Mouse (Mus musculus) MEL (cell line): ENCODE results near the gene Cstf1. TPM values are rescaled to one million over a fixed set of nuclear protein-coding genes. Genes with fewer than 3 reads are reported as not detected.

Source experiments
- DNase-seq: peaks from one replicate; pipeline ENCODE4 v3.0.0; 2011; ENCODE audit warnings: low read depth, low spot score
- H3K27ac ChIP-seq: 2 replicates; pipeline ENCODE4 v1.5.1; 2012; ENCODE audit warnings: low read depth, mild to moderate bottlenecking, control low read depth, low read length, moderate library complexity; ENCODE audit not compliant: control insufficient read depth
- H3K27me3 ChIP-seq, 2 experiments: fragments of 150-350 bp in 1 of 2; sonication (generic) in 1 of 2; 2 replicates each; pipeline ENCODE4 v1.6.1; 2012; ENCODE audit warnings: low read length in 2 of 2, mild to moderate bottlenecking in 2 of 2, improper control_type of control experiment in 1 of 2, moderate library complexity in 1 of 2; ENCODE audit not compliant: insufficient read depth in 2 of 2, control insufficient read depth in 1 of 2
- H3K36me3 ChIP-seq, 2 experiments: 2 replicates each; pipeline ENCODE4 v1.6.1; 2012 to 2014; ENCODE audit warnings: low read length in 2 of 2, improper control_type of control experiment in 1 of 2, inconsistent platforms in 1 of 2, mild to moderate bottlenecking in 1 of 2; ENCODE audit not compliant: insufficient read depth in 2 of 2, control insufficient read depth in 1 of 2
- H3K4me1 ChIP-seq, 2 experiments: fragments of 150-350 bp in 1 of 2; sonication (generic) in 1 of 2; 2 replicates each; pipeline ENCODE4 v1.6.1; 2012; ENCODE audit warnings: low read length in 2 of 2, improper control_type of control experiment in 1 of 2, mild to moderate bottlenecking in 1 of 2; ENCODE audit not compliant: insufficient read depth in 2 of 2, control insufficient read depth in 1 of 2
- H3K4me3 ChIP-seq, 2 experiments: fragments of 150-350 bp in 1 of 2; sonication (generic) in 1 of 2; 2 replicates each; pipeline ENCODE4 v1.5.1; 2012; ENCODE audit warnings: low read depth in 2 of 2, low read length in 2 of 2, mild to moderate bottlenecking in 2 of 2, moderate library complexity in 2 of 2, control low read depth in 1 of 2, improper control_type of control experiment in 1 of 2; ENCODE audit not compliant: control insufficient read depth in 1 of 2, insufficient read depth in 1 of 2
- H3K79me2 ChIP-seq: 2 replicates; pipeline ENCODE4 v1.6.1; 2012; ENCODE audit warnings: mild to moderate bottlenecking, low read length, moderate library complexity; ENCODE audit not compliant: control insufficient read depth, poor library complexity, insufficient read depth
- H3K9ac ChIP-seq: 2 replicates; pipeline ENCODE4 v1.6.1; 2012; ENCODE audit warnings: low read depth, mild to moderate bottlenecking, control low read depth, low read length, moderate library complexity; ENCODE audit not compliant: control insufficient read depth, poor library complexity, severe bottlenecking
- H3K9me3 ChIP-seq: fragments of 150-350 bp; sonication (generic); replicated peaks from 2 replicates; pipeline ENCODE4 v1.6.1; 2012; ENCODE audit warnings: mild to moderate bottlenecking, low read length, improper control_type of control experiment, moderate library complexity; ENCODE audit not compliant: insufficient read depth
- CHD1 ChIP-seq: IDR thresholded peaks from 2 replicates; pipeline ENCODE4 v1.6.1; 2012; ENCODE audit warnings: low read depth, mild to moderate bottlenecking, inconsistent platforms, low read length, improper control_type of control experiment
- CTCF ChIP-seq, 3 experiments: IDR thresholded peaks in 2 of 3; conservative IDR thresholded peaks in 1 of 3; 2 replicates each; pipeline ENCODE4 v1.5.1; 2011 to 2012; ENCODE audit warnings: low read length in 3 of 3, low read depth in 2 of 3, mild to moderate bottlenecking in 2 of 3, improper control_type of control experiment in 1 of 3, inconsistent platforms in 1 of 3, mixed read lengths in 1 of 3, moderate library complexity in 1 of 3; ENCODE audit not compliant: control insufficient read depth in 1 of 3, insufficient read depth in 1 of 3, poor library complexity in 1 of 3, severe bottlenecking in 1 of 3
- ELF1 ChIP-seq: IDR thresholded peaks from 2 replicates; pipeline ENCODE4 v1.6.1; 2014; ENCODE audit warnings: low read depth, mild to moderate bottlenecking, inconsistent platforms, low read length, improper control_type of control experiment, moderate library complexity
- EP300 ChIP-seq, 2 experiments: IDR thresholded peaks; 2 replicates each; pipeline ENCODE4 v1.6.1; 2011; ENCODE audit warnings: improper control_type of control experiment in 2 of 2, low read length in 2 of 2, low read depth in 1 of 2, mild to moderate bottlenecking in 1 of 2
- ETS1 ChIP-seq: IDR thresholded peaks from 2 replicates; pipeline ENCODE4 v1.6.1; 2012; ENCODE audit warnings: low read depth, mild to moderate bottlenecking, inconsistent platforms, low read length, improper control_type of control experiment, moderate library complexity
- GABPA ChIP-seq: IDR thresholded peaks from 2 replicates; pipeline ENCODE4 v1.6.1; 2012; ENCODE audit warnings: low read depth, mild to moderate bottlenecking, inconsistent platforms, low read length, improper control_type of control experiment, moderate library complexity
- GATA1 ChIP-seq: IDR thresholded peaks from 2 replicates; pipeline ENCODE4 v1.6.1; 2011; ENCODE audit warnings: low read depth, low read length, improper control_type of control experiment
- MAZ ChIP-seq: IDR thresholded peaks from 2 replicates; pipeline ENCODE4 v1.6.1; 2012; ENCODE audit warnings: low read depth, mild to moderate bottlenecking, inconsistent platforms, low read length, improper control_type of control experiment
- MYB ChIP-seq: IDR thresholded peaks from 2 replicates; pipeline ENCODE4 v1.6.1; 2011; ENCODE audit warnings: mild to moderate bottlenecking, low read depth, low read length, improper control_type of control experiment
- MYC ChIP-seq: IDR thresholded peaks from 2 replicates; pipeline ENCODE4 v1.6.1; 2011; ENCODE audit warnings: low read depth, mild to moderate bottlenecking, low read length, improper control_type of control experiment, moderate library complexity
- NELFE ChIP-seq: IDR thresholded peaks from 2 replicates; pipeline ENCODE4 v1.6.1; 2011; ENCODE audit warnings: low read depth, low read length, improper control_type of control experiment
- POLR2A ChIP-seq, 2 experiments: IDR thresholded peaks; 2 replicates each; pipeline ENCODE4 v1.6.1; 2011 to 2012; ENCODE audit warnings: low read length in 2 of 2, mild to moderate bottlenecking in 2 of 2, control low read depth in 1 of 2, improper control_type of control experiment in 1 of 2, low read depth in 1 of 2, moderate library complexity in 1 of 2; ENCODE audit not compliant: control insufficient read depth in 1 of 2, insufficient read depth in 1 of 2, poor library complexity in 1 of 2
- POLR2AphosphoS5 ChIP-seq: IDR thresholded peaks from 2 replicates; pipeline ENCODE4 v1.6.1; 2012; ENCODE audit warnings: low read depth, borderline replicate concordance, mild to moderate bottlenecking, inconsistent platforms, low read length, moderate library complexity, mixed read lengths
- RCOR1 ChIP-seq: IDR thresholded peaks from 2 replicates; pipeline ENCODE4 v1.6.1; 2012; ENCODE audit warnings: low read depth, mild to moderate bottlenecking, inconsistent platforms, low read length, improper control_type of control experiment
- TAL1 ChIP-seq: IDR thresholded peaks from 2 replicates; pipeline ENCODE4 v1.6.1; 2012; ENCODE audit warnings: mild to moderate bottlenecking, inconsistent platforms, low read length, moderate library complexity, mixed read lengths
- TCF12 ChIP-seq: IDR thresholded peaks from 2 replicates; pipeline ENCODE4 v1.6.1; 2014; ENCODE audit warnings: low read depth, mild to moderate bottlenecking, inconsistent platforms, low read length, improper control_type of control experiment, moderate library complexity
- USF2 ChIP-seq, 2 experiments: IDR thresholded peaks; 2 replicates each; pipeline ENCODE4 v1.6.1; 2011 to 2012; ENCODE audit warnings: improper control_type of control experiment in 2 of 2, low read length in 2 of 2, borderline replicate concordance in 1 of 2, inconsistent platforms in 1 of 2, low read depth in 1 of 2, mild to moderate bottlenecking in 1 of 2; ENCODE audit not compliant: insufficient read depth in 1 of 2
- ZKSCAN1 ChIP-seq: IDR thresholded peaks from 2 replicates; pipeline ENCODE4 v1.6.1; 2012; ENCODE audit warnings: low read depth, mild to moderate bottlenecking, inconsistent platforms, low read length, improper control_type of control experiment, moderate library complexity
- ZNF384 ChIP-seq: IDR thresholded peaks from 2 replicates; pipeline ENCODE4 v1.6.1; 2012; ENCODE audit warnings: low read depth, mild to moderate bottlenecking, inconsistent platforms, low read length, improper control_type of control experiment
- polyA plus RNA-seq, 2 experiments: library from polyadenylated mRNA; stranded (reverse) in 1 of 2; unstranded in 1 of 2; fragments of >175 nt in 1 of 2; fragments of >200 nt in 1 of 2; gene quantifications; 2 replicates each; pipeline versions ENCODE4 v1.2.1 to v1.2.4; 2012; ENCODE audit warnings: low replicate concordance in 2 of 2, low read depth in 1 of 2; ENCODE audit not compliant: insufficient read length in 2 of 2, insufficient read depth in 1 of 2, missing spikeins in 1 of 2
- total RNA-seq: library from RNA; depleted of rRNA; stranded (reverse); fragments of 300-350 nt; gene quantifications from 2 replicates; pipeline ENCODE4 v1.2.3, GENCODE M21; 2012

The Cstf1 gene
- total and polyA plus RNA-seq, 3 experiments, result 66.9 to 105 (median 77.4) TPM

DNA sequence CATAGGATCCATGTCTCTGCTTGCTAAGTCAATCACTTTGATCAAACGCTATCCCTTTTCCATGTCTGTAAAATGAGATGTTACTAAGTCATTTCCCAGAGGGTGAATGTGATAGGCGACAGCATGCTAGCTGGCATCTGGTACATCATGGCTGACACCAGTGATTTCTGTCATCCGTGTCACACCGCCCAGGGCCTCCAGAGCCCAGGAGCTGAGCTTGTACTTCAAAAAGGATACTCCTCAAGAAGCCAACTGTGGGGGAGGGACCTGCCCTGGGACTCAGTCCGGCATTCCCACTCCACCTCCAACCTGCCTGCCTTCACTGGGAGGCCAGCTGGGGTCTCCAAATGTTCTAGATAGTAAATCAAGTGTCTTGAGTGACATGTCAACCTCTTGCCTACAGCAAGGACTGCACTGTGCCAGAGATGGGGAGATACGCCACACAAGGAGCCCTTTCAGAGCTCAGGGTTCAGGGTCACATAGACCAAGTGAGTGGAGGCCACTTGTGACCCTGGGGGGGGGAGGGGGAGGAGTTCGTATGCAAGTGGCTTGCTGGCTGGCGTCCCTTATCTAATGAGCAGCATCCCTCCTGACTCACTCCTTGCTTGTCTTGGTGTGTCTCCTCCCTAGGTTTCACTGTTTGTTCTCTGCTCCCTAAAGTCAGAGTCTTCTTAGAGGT lies 23.4 kb upstream of the Cstf1 start (continued):
- no peak for TF ChIP-seq USF2 (IDR thresholded peaks at IDR 0.05; ENCODE audit: borderline replicate concordance in 1 of 2, insufficient read depth in 1 of 2, low read depth in 1 of 2, low read length in 2 of 2)
- no peak for TF ChIP-seq CHD1
- peak; percentile 55 for TF ChIP-seq TAL1
- TF ChIP-seq MYC, result no peak
- no peak for TF ChIP-seq GABPA
- TF ChIP-seq CTCF (IDR thresholded peaks at IDR 0.05 in 2 of 3, conservative IDR thresholded peaks at IDR 0.05 in 1 of 3; ENCODE audit: control insufficient read depth in 1 of 3, insufficient read depth in 1 of 3, low read depth in 2 of 3, low read length in 3 of 3, poor library complexity in 1 of 3, severe bottlenecking in 1 of 3), result no peak
- no peak for TF ChIP-seq POLR2A (IDR thresholded peaks at IDR 0.05; ENCODE audit: control insufficient read depth in 1 of 2, insufficient read depth in 1 of 2, low read depth in 1 of 2, low read length in 2 of 2, poor library complexity in 1 of 2)
- no peak for TF ChIP-seq ELF1
- peak; percentile 25; the same call in 1 of the 2 replicates for TF ChIP-seq ETS1
- no peak for TF ChIP-seq ZNF384

GRCm38 (mm10) chr2:172348297-172348950 lies 22.1 kb upstream of the Cstf1 start:
- Histone ChIP-seq H3K9ac (no peak overlapping the region), H3K4me1 (peaks cover 10 to 31% of the 10 kb centered on the region in 2 experiments), H3K27me3 (no peaks in the 10 kb centered on the region), H3K36me3 (peaks cover 0 to 24% of the 10 kb centered on the region in 2 experiments; a peak in 2 of 4 replicates), H3K79me2 (no peaks in the 10 kb centered on the region; the same call in 1 of the 2 replicates), H3K9me3 (no peaks in the 10 kb centered on the region), H3K4me3 (no peak overlapping the region), H3K27ac (peak overlapping the region; percentile 50)
- peak; percentile 61 for DNase-seq
- TF ChIP-seq MYC (no peak), NELFE (no peak), POLR2AphosphoS5 (no peak), TCF12 (peak; percentile 92), MAZ (peak; percentile 69), ETS1 (peak; percentile 53; the same call in 1 of the 2 replicates), ZKSCAN1 (no peak), GATA1 (peak; percentile 80), RCOR1 (peak; percentile 50), EP300 (IDR thresholded peaks at IDR 0.05; ENCODE audit: low read depth in 1 of 2, low read length in 2 of 2) (peak; percentile 49 to 81), MYB (no peak), TAL1 (peak; percentile 91), ELF1 (no peak)
